Mouse (Mus musculus) CH12.LX (cell line): ENCODE data around the gene Themis3. TPM values are rescaled to one million over a fixed set of nuclear protein-coding genes. Genes with fewer than 3 reads are reported as not detected.

Experiments used
- DNase-seq: peaks from one replicate; pipeline ENCODE4 v3.0.0-alpha.2; 2013; ENCODE audit errors: extremely low read depth
- H3K27ac ChIP-seq: 2 replicates; pipeline ENCODE4 v1.5.1; 2012; ENCODE audit warnings: low read depth, mild to moderate bottlenecking, control low read depth, moderate library complexity; ENCODE audit not compliant: insufficient read depth
- H3K27me3 ChIP-seq: replicated peaks from 2 replicates; pipeline ENCODE3; 2012; ENCODE audit warnings: inconsistent platforms
- H3K36me3 ChIP-seq, 2 experiments: replicated peaks in 1 of 2; 2 replicates each; pipeline versions ENCODE3 to v1.6.1; 2012; ENCODE audit warnings: inconsistent platforms in 1 of 2, low read length in 1 of 2, mild to moderate bottlenecking in 1 of 2, mixed read lengths in 1 of 2, moderate library complexity in 1 of 2; ENCODE audit not compliant: control insufficient read depth in 1 of 2, insufficient read depth in 1 of 2
- H3K4me1 ChIP-seq, 2 experiments: 2 replicates each; pipeline ENCODE4 v1.6.1; 2012; ENCODE audit warnings: inconsistent platforms in 1 of 2, moderate library complexity in 1 of 2; ENCODE audit not compliant: insufficient read depth in 2 of 2, control insufficient read depth in 1 of 2
- H3K4me2 ChIP-seq: 2 replicates; pipeline ENCODE4 v1.6.1; 2012; ENCODE audit warnings: low read depth, mild to moderate bottlenecking, control low read depth; ENCODE audit not compliant: poor library complexity, insufficient read depth, severe bottlenecking
- H3K4me3 ChIP-seq, 3 experiments: fragments of 150-350 bp in 1 of 3; sonication (generic) in 1 of 3; replicated peaks in 1 of 3; 2 replicates each; pipeline versions ENCODE3 to v1.5.1; 2011 to 2012; ENCODE audit warnings: low read depth in 2 of 3, low read length in 2 of 3, mild to moderate bottlenecking in 2 of 3, moderate library complexity in 2 of 3, control low read depth in 1 of 3, improper control_type of control experiment in 1 of 3, inconsistent platforms in 1 of 3, mixed read lengths in 1 of 3; ENCODE audit not compliant: poor library complexity in 1 of 3
- H3K79me2 ChIP-seq: replicated peaks from 2 replicates; pipeline ENCODE4 v1.6.1; 2012; ENCODE audit warnings: mild to moderate bottlenecking, moderate library complexity; ENCODE audit not compliant: control insufficient read depth, poor library complexity, insufficient read depth, severe bottlenecking; ENCODE audit errors: extremely low read depth
- H3K9ac ChIP-seq: 2 replicates; pipeline ENCODE4 v1.6.1; 2012; ENCODE audit warnings: low read depth, mild to moderate bottlenecking, control low read depth, moderate library complexity; ENCODE audit not compliant: insufficient read depth
- H3K9me3 ChIP-seq: replicated peaks from 2 replicates; pipeline ENCODE3; 2012; ENCODE audit warnings: low read length, inconsistent platforms, mixed read lengths
- CTCF ChIP-seq, 2 experiments: IDR thresholded peaks in 1 of 2; conservative IDR thresholded peaks in 1 of 2; 2 replicates each; pipeline ENCODE4 v1.5.1; 2011 to 2012; ENCODE audit warnings: low read depth in 2 of 2, low read length in 2 of 2, improper control_type of control experiment in 1 of 2, inconsistent platforms in 1 of 2, mild to moderate bottlenecking in 1 of 2, moderate library complexity in 1 of 2
- ELF1 ChIP-seq: IDR thresholded peaks from 2 replicates; pipeline ENCODE4 v1.6.1; 2014; ENCODE audit warnings: low read depth, mild to moderate bottlenecking, inconsistent platforms, low read length, improper control_type of control experiment
- GABPA ChIP-seq: IDR thresholded peaks from 2 replicates; pipeline ENCODE4 v1.6.1; 2012; ENCODE audit warnings: low read depth, low read length, improper control_type of control experiment, inconsistent platforms; ENCODE audit not compliant: insufficient replicate concordance
- KAT2A ChIP-seq: IDR thresholded peaks from 2 replicates; pipeline ENCODE4 v1.6.1; 2012; ENCODE audit warnings: low read length, improper control_type of control experiment, inconsistent platforms; ENCODE audit not compliant: insufficient replicate concordance
- MEF2A ChIP-seq: IDR thresholded peaks from 2 replicates; pipeline ENCODE4 v1.6.1; 2014; ENCODE audit warnings: low read depth, mild to moderate bottlenecking, inconsistent platforms, low read length, improper control_type of control experiment, borderline replicate concordance
- NELFE ChIP-seq: IDR thresholded peaks from 2 replicates; pipeline ENCODE4 v1.6.1; 2011; ENCODE audit warnings: low read depth, low read length, improper control_type of control experiment
- NRF1 ChIP-seq: IDR thresholded peaks from 2 replicates; pipeline ENCODE4 v1.6.1; 2014; ENCODE audit warnings: low read depth, mild to moderate bottlenecking, inconsistent platforms, low read length, improper control_type of control experiment, moderate library complexity
- POLR2A ChIP-seq: IDR thresholded peaks from 2 replicates; pipeline ENCODE4 v1.6.1; 2011; ENCODE audit warnings: low read depth, mild to moderate bottlenecking, improper control_type of control experiment, low read length
- POLR2AphosphoS2 ChIP-seq: IDR thresholded peaks from 2 replicates; pipeline ENCODE4 v1.6.1; 2011; ENCODE audit warnings: low read depth, low read length, improper control_type of control experiment
- SIN3A ChIP-seq: IDR thresholded peaks from 2 replicates; pipeline ENCODE4 v1.6.1; 2012; ENCODE audit warnings: low read length, improper control_type of control experiment, inconsistent platforms
- UBTF ChIP-seq: IDR thresholded peaks from 2 replicates; pipeline ENCODE4 v1.6.1; 2012; ENCODE audit warnings: low read depth, mild to moderate bottlenecking, inconsistent platforms, low read length, improper control_type of control experiment, moderate library complexity
- ZNF384 ChIP-seq: IDR thresholded peaks from 2 replicates; pipeline ENCODE4 v1.6.1; 2012; ENCODE audit warnings: low read depth, low read length, improper control_type of control experiment, inconsistent platforms
- dilution Hi-C: fragments of 300-500 bp; cut with MboI; formaldehyde crosslinking; loops from 2 replicates; pipeline ENCODE4 v1.14.3; 2020; ENCODE audit warnings: low sequenced_read_pairs; ENCODE audit not compliant: extremely low pct_unique_long_range_greater_than_20kb, extremely low pct_ligation_motif_present
- in situ Hi-C: fragments of 300-500 bp; cut with MboI; formaldehyde crosslinking; loops from 3 replicates; pipeline ENCODE4 v1.14.3; 2019; ENCODE audit warnings: low sequenced_read_pairs, low pct_ligation_motif_present, low pct_unique_long_range_greater_than_20kb, mixed read lengths
- polyA plus RNA-seq: library from polyadenylated mRNA; unstranded; fragments of >175 nt; gene quantifications from 2 replicates; pipeline ENCODE4 v1.2.1, GENCODE M21; 2012; ENCODE audit warnings: low read depth; ENCODE audit not compliant: insufficient read length
- total RNA-seq, 2 experiments: library from RNA; depleted of rRNA; stranded (reverse); fragments of 300-350 nt in 1 of 2; fragments of >200 nt in 1 of 2; gene quantifications; 2 replicates each; pipeline ENCODE4 v1.2.3; 2012 to 2014

The Themis3 gene
- total and polyA plus RNA-seq, 3 experiments = not detected

DNA sequence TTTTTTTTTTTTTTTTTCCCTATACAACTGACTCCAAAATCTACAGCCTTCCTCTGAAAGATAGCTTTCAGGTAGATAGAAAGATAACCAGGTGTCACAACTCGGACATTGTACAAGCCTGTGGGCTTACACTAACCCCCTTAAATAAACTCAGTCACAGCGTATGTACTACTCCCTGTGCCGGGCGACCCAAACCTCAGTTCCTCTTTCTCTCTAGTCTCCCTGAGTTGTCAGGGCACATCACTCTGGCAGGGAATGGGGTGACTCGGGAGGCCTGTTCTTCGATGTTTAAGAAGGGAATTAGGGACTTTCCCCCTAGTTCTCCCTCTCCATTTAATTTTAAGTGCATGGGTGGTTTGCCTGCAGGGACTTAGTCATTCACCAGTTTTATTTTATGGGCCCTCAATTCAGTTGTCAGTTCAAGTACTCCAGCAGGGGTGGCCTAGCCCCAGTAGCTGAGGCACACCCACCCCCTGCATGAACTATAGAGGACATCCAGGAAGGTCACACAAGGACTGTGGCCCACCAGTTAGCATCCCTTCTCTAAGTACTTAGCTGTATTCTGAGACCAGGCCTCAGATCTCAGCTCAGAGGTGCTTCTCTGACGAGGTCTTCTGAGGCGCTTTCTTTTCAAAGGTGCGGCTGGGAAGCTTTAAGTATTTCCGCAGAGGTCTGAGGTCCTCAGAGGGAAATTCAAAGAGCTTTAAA is 80.0 kb downstream of the Themis3 start:
- dilution Hi-C loops (no loop called here), in situ Hi-C loops (no loop called here)
- Histone ChIP-seq H3K4me1 (peaks cover 2 to 26% of the 10 kb centered on the region in 2 experiments; a peak in 3 of 4 replicates), H3K27me3 (no peaks in the 10 kb centered on the region), H3K9ac (no peak overlapping the region), H3K79me2 (peaks cover 46% of the 10 kb centered on the region), H3K4me3 (no peak overlapping the region), H3K4me2 (no peak overlapping the region), H3K27ac (no peak overlapping the region), H3K9me3 (no peaks in the 10 kb centered on the region), H3K36me3 (peaks cover 17 to 59% of the 10 kb centered on the region in 2 experiments)
- DNase-seq = peak; percentile 17
- TF ChIP-seq POLR2AphosphoS2 = no peak
- TF ChIP-seq SIN3A = no peak
- TF ChIP-seq NRF1 = no peak
- TF ChIP-seq POLR2A = no peak
- TF ChIP-seq GABPA = no peak
- no peak for TF ChIP-seq UBTF
- TF ChIP-seq ZNF384 = no peak
- TF ChIP-seq NELFE = no peak
- TF ChIP-seq CTCF (conservative IDR thresholded peaks at IDR 0.05 in 1 of 2, IDR thresholded peaks at IDR 0.05 in 1 of 2; ENCODE audit: low read depth in 2 of 2, low read length in 2 of 2) = no peak
- TF ChIP-seq ELF1 = no peak
- TF ChIP-seq MEF2A = no peak

DNA sequence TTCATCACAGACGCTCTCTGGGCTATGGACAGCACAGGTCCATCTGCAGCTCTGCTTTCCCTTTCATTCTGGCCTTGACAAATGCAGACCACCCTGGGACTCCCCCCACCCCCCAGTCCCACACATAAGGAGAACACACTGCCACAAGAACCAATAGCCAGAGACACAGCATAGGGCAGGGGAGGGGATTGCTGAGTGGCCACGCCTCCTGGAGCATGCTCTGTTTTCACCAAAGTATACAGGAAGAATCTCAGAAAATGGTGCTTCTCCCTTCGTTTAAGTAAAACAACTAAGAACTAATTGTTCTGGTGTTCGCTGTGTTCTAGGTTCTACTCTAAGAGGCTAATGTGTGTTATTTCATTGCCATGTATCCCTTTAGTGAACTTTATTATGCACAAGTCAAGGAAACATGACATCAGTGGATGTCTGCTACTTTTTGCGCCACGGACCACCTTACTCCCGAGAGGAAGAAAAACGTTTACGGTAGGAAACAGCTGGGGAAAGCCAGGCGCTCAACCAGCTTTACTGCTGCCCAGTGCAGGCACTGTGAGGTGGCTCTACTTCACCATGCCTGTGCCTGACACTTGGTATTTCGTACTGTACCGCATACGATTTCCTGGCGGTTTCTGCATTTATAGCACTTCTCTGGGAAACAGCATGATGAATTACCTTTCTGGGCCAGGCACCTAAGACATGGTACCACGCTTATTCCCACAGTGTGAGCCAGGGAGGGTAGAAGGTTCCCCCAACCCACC is 82.0 kb downstream of the Themis3 start:
- Histone ChIP-seq H3K4me2 (no peak overlapping the region), H3K79me2 (peaks cover 33% of the 10 kb centered on the region), H3K4me3 (no peak overlapping the region), H3K27me3 (no peaks in the 10 kb centered on the region), H3K9ac (no peak overlapping the region), H3K4me1 (peaks cover 2 to 22% of the 10 kb centered on the region in 2 experiments; a peak in 3 of 4 replicates), H3K36me3 (peaks cover 22 to 76% of the 10 kb centered on the region in 2 experiments), H3K27ac (no peak overlapping the region), H3K9me3 (no peaks in the 10 kb centered on the region)
- dilution Hi-C loops = no loop called here
- TF ChIP-seq UBTF (no peak), NRF1 (0 out of 2 replicates have a peak, but pooled peaks have one; percentile 35), KAT2A (no peak)
- in situ Hi-C loops = no loop called here
- peak; percentile 9 for DNase-seq
